Mouse (Mus musculus): ENCODE data around the gene Dcaf1. TPM values are rescaled to one million over a fixed set of nuclear protein-coding genes. Genes with fewer than 3 reads are reported as not detected.

Gene Dcaf1
- polyA plus RNA-seq, 1 experiment from 2014 or later, result 20.9 TPM

DNA sequence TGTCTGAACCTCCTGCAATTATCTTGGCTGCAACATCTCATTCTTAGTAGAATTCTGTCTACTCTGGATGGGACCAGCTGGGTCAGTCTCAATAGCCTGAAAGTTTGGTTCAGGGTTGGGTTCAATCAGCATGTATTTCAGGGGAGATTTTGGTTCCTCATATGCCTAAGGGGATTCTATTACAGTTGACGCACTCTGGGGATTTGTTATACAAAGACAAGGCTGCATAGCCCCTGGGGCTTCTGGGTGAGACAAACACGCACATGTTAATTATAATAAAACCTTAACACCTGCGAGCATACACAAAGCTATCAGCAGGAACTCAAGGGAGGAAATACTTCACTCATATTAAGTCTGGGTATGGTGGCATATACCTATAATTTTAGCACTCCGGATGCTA lies 15.2 kb upstream of the Dcaf1 start:
- H3K27me3 ChIP-seq, result no peaks in the 10 kb centered on the region
- no peak overlapping the region for H3K4me2 ChIP-seq
- WGBS, result 60% methylated on average over 4 of the region's 4 CpGs
- H3K36me3 ChIP-seq, result no peaks in the 10 kb centered on the region
- H3K9ac ChIP-seq, result no peak overlapping the region
- H3K4me3 ChIP-seq, result no peak overlapping the region
- no peak overlapping the region for H3K27ac ChIP-seq
- 0 out of 2 replicates have a peak, but pooled peaks cover 6% of the 10 kb centered on the region for H3K9me3 ChIP-seq
- ATAC-seq (ENCODE audit: insufficient number of reproducible peaks, low FRiP score, low TSS enrichment, low read depth), result no peak
- H3K4me1 ChIP-seq, result no peaks in the 10 kb centered on the region

DNA sequence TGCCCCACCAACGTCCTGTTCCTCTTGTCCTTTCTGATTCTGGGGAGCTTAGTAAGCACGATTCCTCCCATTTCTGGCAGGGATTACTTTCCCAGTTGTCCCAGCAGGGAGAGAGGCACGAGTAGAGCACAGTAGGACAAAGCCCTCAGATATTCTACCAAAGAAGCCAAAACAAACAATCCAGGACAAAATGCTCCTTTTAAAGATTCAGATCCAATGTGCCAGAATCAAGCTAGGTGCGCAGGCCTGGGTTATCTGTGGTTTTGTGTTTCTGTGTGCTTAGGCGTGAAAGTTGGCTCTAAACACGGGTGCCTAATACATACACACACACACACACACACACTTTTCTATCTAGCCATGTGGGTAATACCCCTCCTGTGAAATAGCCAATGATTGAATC lies 3.5 kb upstream of the Dcaf1 start:
- Histone ChIP-seq H3K27me3 (no peaks in the 10 kb centered on the region), H3K4me3 (no peak overlapping the region), H3K9me3 (no peaks in the 10 kb centered on the region), H3K36me3 (no peaks in the 10 kb centered on the region), H3K9ac (no peak overlapping the region), H3K4me2 (no peak overlapping the region), H3K4me1 (0 out of 2 replicates have a peak, but pooled peaks cover 3% of the 10 kb centered on the region), H3K27ac (no peak overlapping the region)
- ATAC-seq (ENCODE audit: insufficient number of reproducible peaks, low FRiP score, low TSS enrichment, low read depth), result no peak
- WGBS, result 74% methylated on average over 6 of the region's 6 CpGs

DNA sequence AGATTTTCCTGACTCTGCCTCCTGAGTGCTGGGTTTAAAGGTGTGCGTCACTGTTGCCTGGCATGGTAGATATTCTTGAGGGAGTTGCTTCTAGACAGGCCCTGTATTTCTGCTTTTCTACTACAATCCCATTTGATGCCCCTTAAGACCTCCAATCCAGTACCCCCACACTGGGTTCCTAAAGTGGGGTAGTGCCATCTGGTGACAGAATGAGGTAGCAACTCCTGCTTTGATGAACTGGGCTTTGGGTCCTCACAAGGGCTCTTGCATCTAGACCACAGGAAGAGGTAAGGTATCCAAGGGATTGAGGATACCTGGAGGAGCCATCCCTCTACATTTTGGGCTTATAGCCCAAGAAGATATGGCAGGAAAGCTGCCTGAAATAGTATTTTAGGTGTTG lies 2.5 kb upstream of the Dcaf1 start:
- H3K9me3 ChIP-seq, result no peaks in the 10 kb centered on the region
- no peak overlapping the region for H3K27ac ChIP-seq
- no peak overlapping the region for H3K4me2 ChIP-seq
- ATAC-seq (ENCODE audit: insufficient number of reproducible peaks, low FRiP score, low TSS enrichment, low read depth), result no peak
- H3K4me1 ChIP-seq, result 0 out of 2 replicates have a peak, but pooled peaks cover 3% of the 10 kb centered on the region
- no peak overlapping the region for H3K9ac ChIP-seq
- H3K4me3 ChIP-seq, result no peak overlapping the region
- no peaks in the 10 kb centered on the region for H3K27me3 ChIP-seq
- 69% methylated on average over 1 of the region's 1 CpGs for WGBS
- H3K36me3 ChIP-seq, result no peaks in the 10 kb centered on the region

DNA sequence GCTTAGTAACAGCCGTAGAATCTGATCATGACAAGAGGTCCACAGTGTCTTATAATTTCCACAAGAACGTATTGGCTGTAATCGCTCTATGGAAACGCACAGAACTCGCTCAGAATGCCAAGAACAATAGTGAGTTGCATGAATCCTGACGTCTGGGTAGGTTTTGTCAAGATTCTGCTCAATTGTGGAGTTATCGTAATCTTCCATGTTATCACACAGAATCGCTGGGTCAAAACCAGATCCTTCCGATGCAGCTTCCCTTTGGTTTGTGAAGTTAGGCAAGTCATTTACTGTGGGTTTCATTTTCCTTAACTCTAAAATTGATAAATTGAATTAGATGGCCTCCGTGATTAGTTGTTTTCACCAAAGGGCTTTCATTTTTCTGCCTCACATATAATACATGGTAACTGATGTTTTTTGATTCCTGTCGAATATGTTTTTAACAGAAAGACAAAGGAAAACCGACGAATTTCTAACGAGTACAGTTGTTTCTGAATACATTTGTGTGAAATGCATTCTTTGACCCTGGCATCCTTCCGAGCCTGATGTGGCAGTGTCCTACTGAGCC lies 540 bp upstream of the Dcaf1 start:
- Histone ChIP-seq H3K27ac (no peak overlapping the region), H3K4me1 (0 out of 2 replicates have a peak, but pooled peaks cover 3% of the 10 kb centered on the region), H3K4me2 (peak overlapping the region; percentile 52), H3K9ac (peak overlapping the region; percentile 50; the same call in 1 of the 2 replicates), H3K27me3 (no peaks in the 10 kb centered on the region), H3K4me3 (peak overlapping the region; percentile 99), H3K9me3 (no peaks in the 10 kb centered on the region), H3K36me3 (no peaks in the 10 kb centered on the region)
- no peak for ATAC-seq (ENCODE audit: insufficient number of reproducible peaks, low FRiP score, low TSS enrichment, low read depth)
- 49% methylated on average over 15 of the region's 15 CpGs for WGBS

DNA sequence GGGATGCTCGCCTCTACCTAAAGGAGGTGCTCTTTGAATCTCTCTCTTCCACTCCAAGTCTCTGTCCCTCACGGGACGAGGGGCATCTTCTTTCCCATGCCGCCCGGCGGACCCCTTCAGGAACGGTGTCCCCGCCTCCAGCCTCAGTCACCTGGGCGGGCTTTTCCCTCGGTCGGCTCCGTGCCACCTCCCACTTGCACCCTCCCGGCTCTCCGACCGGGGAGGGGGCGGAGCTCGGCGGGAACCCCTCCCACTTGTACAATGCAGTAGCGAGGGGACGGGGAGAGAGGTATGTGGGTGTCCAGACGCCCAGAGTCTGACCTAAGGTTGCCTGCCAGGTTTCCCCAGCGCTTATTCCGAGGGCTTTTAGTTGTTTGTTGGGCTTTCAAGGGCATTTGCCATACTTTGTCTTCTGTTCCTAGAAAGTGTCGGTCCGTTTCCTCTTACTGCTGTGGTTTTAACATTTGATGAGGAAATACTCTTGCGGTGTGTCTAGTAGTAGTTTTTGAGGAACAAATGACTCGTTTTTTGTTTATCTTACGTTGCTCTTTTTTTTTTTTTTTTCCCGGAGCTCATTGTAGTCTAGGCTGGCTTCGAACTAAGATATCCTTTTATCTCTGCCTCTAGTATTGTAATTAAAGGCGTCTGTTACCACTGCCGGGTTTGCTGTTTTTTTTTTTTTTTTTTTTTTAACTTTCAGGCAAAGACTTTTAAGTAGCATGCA lies 869 bp downstream of the Dcaf1 start:
- peak overlapping the region; percentile 96 for H3K27ac ChIP-seq
- ATAC-seq (ENCODE audit: insufficient number of reproducible peaks, low FRiP score, low TSS enrichment, low read depth), result peak; percentile 75
- no peaks in the 10 kb centered on the region for H3K36me3 ChIP-seq
- H3K27me3 ChIP-seq, result no peaks in the 10 kb centered on the region
- H3K9me3 ChIP-seq, result no peaks in the 10 kb centered on the region
- 1% methylated on average over 32 of the region's 32 CpGs for WGBS
- H3K9ac ChIP-seq, result peak overlapping the region; percentile 90
- peak overlapping the region; percentile 99 for H3K4me3 ChIP-seq
- H3K4me2 ChIP-seq, result peak overlapping the region; percentile 81
- H3K4me1 ChIP-seq, result 0 out of 2 replicates have a peak, but pooled peaks cover 3% of the 10 kb centered on the region

DNA sequence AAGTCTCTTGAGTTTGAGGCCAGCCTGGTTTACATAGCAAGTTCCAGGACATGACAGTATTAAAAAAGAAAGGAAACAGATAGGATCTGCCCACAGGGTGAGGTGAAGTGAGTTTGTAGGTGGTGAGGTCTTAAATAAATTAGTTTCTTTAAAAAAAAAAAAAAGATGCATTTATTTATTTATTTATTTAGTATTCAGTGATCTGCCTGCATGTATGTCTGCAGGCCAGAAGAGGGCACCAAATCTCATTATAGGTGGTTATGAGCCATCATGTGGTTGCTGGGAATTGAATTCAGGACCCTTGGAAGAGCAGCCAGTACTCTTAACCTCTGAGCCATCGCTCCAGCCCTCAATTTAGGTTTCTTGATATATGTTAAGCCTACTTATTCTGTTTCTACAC lies 18.9 kb downstream of the Dcaf1 start:
- ATAC-seq (ENCODE audit: insufficient number of reproducible peaks, low FRiP score, low TSS enrichment, low read depth), result no peak
- peaks cover 62% of the 10 kb centered on the region for H3K36me3 ChIP-seq
- no peak overlapping the region for H3K9ac ChIP-seq
- H3K9me3 ChIP-seq, result no peaks in the 10 kb centered on the region
- H3K4me1 ChIP-seq, result no peaks in the 10 kb centered on the region
- 97% methylated on average over 1 of the region's 1 CpGs for WGBS
- H3K4me3 ChIP-seq, result no peak overlapping the region
- H3K4me2 ChIP-seq, result no peak overlapping the region
- H3K27ac ChIP-seq, result no peak overlapping the region
- H3K27me3 ChIP-seq, result no peaks in the 10 kb centered on the region

DNA sequence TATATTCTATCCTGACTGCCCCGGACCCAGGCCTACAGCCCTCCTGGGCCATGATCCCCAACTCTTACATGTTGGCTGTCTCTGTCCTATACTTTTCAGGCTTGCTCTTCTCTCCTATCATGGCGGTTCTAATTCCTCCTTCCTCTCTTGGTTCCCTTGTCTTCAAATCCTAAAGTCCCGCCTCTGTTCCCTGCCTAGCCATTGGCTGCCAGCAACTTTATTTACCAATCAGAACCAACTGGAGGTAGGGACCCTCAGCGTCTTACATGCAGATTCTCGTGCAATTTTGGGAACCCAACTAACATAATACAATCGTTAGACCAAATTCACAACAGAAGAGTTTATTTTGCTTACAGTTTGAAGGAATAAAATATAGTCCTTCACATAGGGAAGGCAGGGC lies 21.1 kb downstream of the Dcaf1 start:
- H3K4me3 ChIP-seq, result no peak overlapping the region
- H3K4me1 ChIP-seq, result no peaks in the 10 kb centered on the region
- no peak overlapping the region for H3K27ac ChIP-seq
- no peak overlapping the region for H3K9ac ChIP-seq
- peaks cover 66% of the 10 kb centered on the region for H3K36me3 ChIP-seq
- no peaks in the 10 kb centered on the region for H3K9me3 ChIP-seq
- H3K4me2 ChIP-seq, result no peak overlapping the region
- no peak for ATAC-seq (ENCODE audit: insufficient number of reproducible peaks, low FRiP score, low TSS enrichment, low read depth)
- WGBS, result 95% methylated on average over 6 of the region's 6 CpGs
- no peaks in the 10 kb centered on the region for H3K27me3 ChIP-seq

DNA sequence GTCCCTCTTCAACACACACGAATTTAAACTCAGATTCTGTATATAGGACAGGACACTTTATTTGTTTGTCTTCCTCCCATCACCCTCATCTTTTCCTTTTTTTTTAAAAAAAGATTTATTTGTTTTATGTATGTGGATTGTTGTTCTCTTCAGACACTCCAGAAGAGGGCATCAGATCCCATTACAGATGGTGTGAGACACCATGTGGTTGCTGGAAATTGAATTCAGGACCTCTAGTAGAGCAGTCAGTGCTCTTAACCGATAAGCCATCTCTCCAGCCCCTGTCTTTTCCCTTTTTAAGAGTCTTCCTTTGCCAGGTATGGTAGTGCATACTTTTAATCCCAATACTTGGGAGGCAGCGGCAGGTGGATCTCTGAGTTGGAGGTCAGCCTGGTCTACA lies 35.0 kb downstream of the Dcaf1 start:
- no peak for ATAC-seq (ENCODE audit: insufficient number of reproducible peaks, low FRiP score, low TSS enrichment, low read depth)
- no peak overlapping the region for H3K9ac ChIP-seq

DNA sequence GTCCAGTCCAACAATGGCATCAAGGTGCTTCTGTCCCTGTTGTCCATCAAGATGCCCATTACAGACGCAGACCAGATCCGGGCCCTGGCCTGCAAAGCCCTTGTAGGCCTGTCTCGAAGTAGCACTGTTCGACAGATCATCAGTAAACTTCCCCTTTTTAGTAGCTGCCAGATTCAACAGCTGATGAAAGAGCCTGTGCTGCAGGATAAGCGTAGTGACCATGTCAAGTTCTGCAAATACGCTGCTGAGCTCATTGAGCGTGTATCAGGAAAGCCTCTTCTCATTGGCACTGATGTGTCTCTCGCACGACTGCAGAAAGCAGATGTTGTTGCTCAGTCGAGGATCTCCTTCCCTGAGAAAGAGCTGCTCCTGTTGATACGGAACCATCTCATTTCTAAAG lies 36.4 kb downstream of the Dcaf1 start:
- ATAC-seq (ENCODE audit: insufficient number of reproducible peaks, low FRiP score, low TSS enrichment, low read depth), result no peak
- H3K4me1 ChIP-seq, result no peaks in the 10 kb centered on the region
- no peak overlapping the region for H3K4me2 ChIP-seq
- H3K9ac ChIP-seq, result no peak overlapping the region
- H3K27ac ChIP-seq, result no peak overlapping the region
- 91% methylated on average over 11 of the region's 11 CpGs for WGBS
- H3K36me3 ChIP-seq, result peaks cover 75% of the 10 kb centered on the region
- no peak overlapping the region for H3K4me3 ChIP-seq
- no peaks in the 10 kb centered on the region for H3K9me3 ChIP-seq
- H3K27me3 ChIP-seq, result no peaks in the 10 kb centered on the region

More for the DNA sequence above, 35.0 kb downstream of the Dcaf1 start:
- Histone ChIP-seq H3K4me2 (no peak overlapping the region), H3K4me1 (no peaks in the 10 kb centered on the region), H3K27me3 (no peaks in the 10 kb centered on the region), H3K36me3 (peaks cover 75% of the 10 kb centered on the region), H3K27ac (no peak overlapping the region), H3K9me3 (no peaks in the 10 kb centered on the region), H3K4me3 (no peak overlapping the region)
- whole genome bisulfite sequencing, result 87% methylated on average over 3 of the region's 3 CpGs

DNA sequence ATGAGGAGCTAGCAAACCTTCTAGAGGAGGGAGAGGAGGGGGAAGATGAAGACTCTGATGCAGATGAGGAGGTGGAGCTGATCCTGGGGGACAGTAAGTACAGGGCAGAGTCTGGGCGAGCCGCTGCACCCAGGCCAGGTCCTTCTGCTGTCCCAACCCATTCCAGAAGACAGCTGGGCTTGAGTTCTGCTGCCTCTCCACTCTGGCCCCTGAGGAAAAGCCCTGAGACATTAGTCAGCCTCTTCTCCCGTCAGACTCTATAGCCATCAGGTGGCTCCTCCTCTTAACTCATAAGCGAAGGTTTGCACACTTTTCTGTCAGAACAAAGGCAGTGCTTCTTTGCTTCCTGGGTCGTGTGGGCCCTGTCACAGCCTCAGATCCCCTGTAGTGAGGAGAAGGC lies 52.5 kb downstream of the Dcaf1 start:
- ATAC-seq (ENCODE audit: insufficient number of reproducible peaks, low FRiP score, low TSS enrichment, low read depth), result no peak
- Histone ChIP-seq H3K9ac (no peak overlapping the region), H3K36me3 (peaks cover 65% of the 10 kb centered on the region), H3K4me2 (no peak overlapping the region), H3K9me3 (no peaks in the 10 kb centered on the region), H3K4me1 (no peaks in the 10 kb centered on the region), H3K4me3 (no peak overlapping the region), H3K27me3 (no peaks in the 10 kb centered on the region), H3K27ac (no peak overlapping the region)
- 85% methylated on average over 5 of the region's 5 CpGs for WGBS

DNA sequence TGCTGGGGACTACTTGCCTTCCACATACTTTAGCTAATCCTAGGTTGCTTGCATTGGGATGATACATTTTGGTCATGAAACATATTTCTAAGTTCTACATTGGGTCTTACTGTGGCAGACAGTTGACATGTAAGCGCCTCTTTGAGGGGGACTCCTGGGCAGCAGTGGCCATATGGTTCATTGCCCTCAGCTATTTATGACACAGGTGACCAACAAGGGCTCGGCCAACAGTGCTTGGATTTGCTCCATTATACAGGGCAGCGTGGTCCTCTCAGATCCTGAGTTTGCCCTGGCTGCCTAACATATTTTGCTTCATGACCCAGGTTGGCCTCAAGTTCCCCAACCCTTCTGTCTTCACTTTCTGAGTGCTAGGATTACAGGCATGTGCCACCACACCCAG lies 55.0 kb downstream of the Dcaf1 start:
- no peak overlapping the region for H3K9ac ChIP-seq
- 84% methylated on average over 3 of the region's 3 CpGs for WGBS
- H3K27ac ChIP-seq, result no peak overlapping the region
- 0 out of 2 replicates have a peak, but pooled peaks cover 4% of the 10 kb centered on the region for H3K4me1 ChIP-seq
- H3K27me3 ChIP-seq, result no peaks in the 10 kb centered on the region
- H3K36me3 ChIP-seq, result peaks cover 69% of the 10 kb centered on the region
- no peak for ATAC-seq (ENCODE audit: insufficient number of reproducible peaks, low FRiP score, low TSS enrichment, low read depth)
- no peaks in the 10 kb centered on the region for H3K9me3 ChIP-seq
- H3K4me2 ChIP-seq, result no peak overlapping the region
- H3K4me3 ChIP-seq, result no peak overlapping the region

DNA sequence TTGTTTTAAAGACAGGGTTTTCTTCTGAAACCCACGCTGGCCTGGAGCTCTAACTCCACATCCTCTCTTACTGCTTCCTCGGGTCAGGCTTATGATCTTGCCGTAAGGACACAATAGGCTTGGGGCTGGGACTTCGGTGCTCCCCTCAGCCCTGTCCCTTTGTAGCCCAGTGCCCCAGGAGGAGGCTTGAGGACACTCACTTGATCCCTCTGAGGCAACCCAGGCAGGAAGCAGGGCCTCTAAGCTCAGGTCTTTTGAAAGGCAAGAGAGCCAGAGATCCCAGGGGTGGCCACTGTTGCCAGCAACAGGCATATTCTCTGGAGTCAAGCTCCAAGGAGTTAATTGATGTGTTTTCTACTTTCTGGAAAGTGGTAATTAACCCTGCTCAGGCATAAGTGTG lies 57.8 kb downstream of the Dcaf1 start:
- WGBS, result 74% methylated on average over 4 of the region's 4 CpGs

More for the DNA sequence above, 57.8 kb downstream of the Dcaf1 start:
- H3K4me3 ChIP-seq, result no peak overlapping the region
- H3K36me3 ChIP-seq, result peaks cover 73% of the 10 kb centered on the region
- peaks cover 28% of the 10 kb centered on the region for H3K4me1 ChIP-seq
- no peak for ATAC-seq (ENCODE audit: insufficient number of reproducible peaks, low FRiP score, low TSS enrichment, low read depth)
- no peaks in the 10 kb centered on the region for H3K9me3 ChIP-seq
- H3K4me2 ChIP-seq, result no peak overlapping the region
- H3K9ac ChIP-seq, result no peak overlapping the region
- H3K27ac ChIP-seq, result no peak overlapping the region
- no peaks in the 10 kb centered on the region for H3K27me3 ChIP-seq

All from limb, embryonic 15.5 days (tissue).